Mouse (Mus musculus) ES-Bruce4 (cell line): Measurements from ENCODE around the gene Jkamp.

ENCODE experiments used
- CTCF ChIP-seq: IDR thresholded peaks from one replicate; pipeline ENCODE4 v1.8.1; 2011; ENCODE audit warnings: low read depth, low read length
- EP300 ChIP-seq: IDR thresholded peaks from 2 replicates; pipeline ENCODE4 v1.6.1; 2011; ENCODE audit warnings: low read depth, low read length; ENCODE audit not compliant: insufficient read depth

GRCm38 (mm10) chr12:72081961-72082360, 3.4 kb upstream of the Jkamp start:
- TF ChIP-seq EP300 = no peak
- TF ChIP-seq CTCF = no peak
